Mouse (Mus musculus) CH12.LX (cell line): ENCODE data around the gene Egf. TPM values are rescaled to one million over a fixed set of nuclear protein-coding genes. Genes with fewer than 3 reads are reported as not detected.

Experiments
- DNase-seq: peaks from one replicate; pipeline ENCODE4 v3.0.0-alpha.2; 2013; ENCODE audit errors: extremely low read depth
- H3K27ac ChIP-seq: 2 replicates; pipeline ENCODE4 v1.5.1; 2012; ENCODE audit warnings: low read depth, mild to moderate bottlenecking, control low read depth, moderate library complexity; ENCODE audit not compliant: insufficient read depth
- H3K27me3 ChIP-seq: replicated peaks from 2 replicates; pipeline ENCODE3; 2012; ENCODE audit warnings: inconsistent platforms
- H3K36me3 ChIP-seq, 2 experiments: replicated peaks in 1 of 2; 2 replicates each; pipeline versions ENCODE3 to v1.6.1; 2012; ENCODE audit warnings: inconsistent platforms in 1 of 2, low read length in 1 of 2, mild to moderate bottlenecking in 1 of 2, mixed read lengths in 1 of 2, moderate library complexity in 1 of 2; ENCODE audit not compliant: control insufficient read depth in 1 of 2, insufficient read depth in 1 of 2
- H3K4me1 ChIP-seq, 2 experiments: 2 replicates each; pipeline ENCODE4 v1.6.1; 2012; ENCODE audit warnings: inconsistent platforms in 1 of 2, moderate library complexity in 1 of 2; ENCODE audit not compliant: insufficient read depth in 2 of 2, control insufficient read depth in 1 of 2
- H3K4me2 ChIP-seq: 2 replicates; pipeline ENCODE4 v1.6.1; 2012; ENCODE audit warnings: low read depth, mild to moderate bottlenecking, control low read depth; ENCODE audit not compliant: poor library complexity, insufficient read depth, severe bottlenecking
- H3K4me3 ChIP-seq, 3 experiments: fragments of 150-350 bp in 1 of 3; sonication (generic) in 1 of 3; replicated peaks in 1 of 3; 2 replicates each; pipeline versions ENCODE3 to v1.5.1; 2011 to 2012; ENCODE audit warnings: low read depth in 2 of 3, low read length in 2 of 3, mild to moderate bottlenecking in 2 of 3, moderate library complexity in 2 of 3, control low read depth in 1 of 3, improper control_type of control experiment in 1 of 3, inconsistent platforms in 1 of 3, mixed read lengths in 1 of 3; ENCODE audit not compliant: poor library complexity in 1 of 3
- H3K79me2 ChIP-seq: replicated peaks from 2 replicates; pipeline ENCODE4 v1.6.1; 2012; ENCODE audit warnings: mild to moderate bottlenecking, moderate library complexity; ENCODE audit not compliant: control insufficient read depth, poor library complexity, insufficient read depth, severe bottlenecking; ENCODE audit errors: extremely low read depth
- H3K9ac ChIP-seq: 2 replicates; pipeline ENCODE4 v1.6.1; 2012; ENCODE audit warnings: low read depth, mild to moderate bottlenecking, control low read depth, moderate library complexity; ENCODE audit not compliant: insufficient read depth
- H3K9me3 ChIP-seq: replicated peaks from 2 replicates; pipeline ENCODE3; 2012; ENCODE audit warnings: low read length, inconsistent platforms, mixed read lengths
- BHLHE40 ChIP-seq: IDR thresholded peaks from 2 replicates; pipeline ENCODE4 v1.6.1; 2011; ENCODE audit warnings: mild to moderate bottlenecking, low read depth, low read length, improper control_type of control experiment
- E2F4 ChIP-seq: IDR thresholded peaks from 2 replicates; pipeline ENCODE4 v1.6.1; 2011; ENCODE audit warnings: low read depth, low read length, improper control_type of control experiment; ENCODE audit not compliant: insufficient replicate concordance
- GABPA ChIP-seq: IDR thresholded peaks from 2 replicates; pipeline ENCODE4 v1.6.1; 2012; ENCODE audit warnings: low read depth, low read length, improper control_type of control experiment, inconsistent platforms; ENCODE audit not compliant: insufficient replicate concordance
- HCFC1 ChIP-seq: IDR thresholded peaks from 2 replicates; pipeline ENCODE4 v1.6.1; 2012; ENCODE audit warnings: low read depth, mild to moderate bottlenecking, inconsistent platforms, low read length, improper control_type of control experiment
- JUN ChIP-seq: IDR thresholded peaks from 2 replicates; pipeline ENCODE4 v1.6.1; 2011; ENCODE audit warnings: low read depth, mild to moderate bottlenecking, low read length, improper control_type of control experiment, moderate library complexity; ENCODE audit not compliant: insufficient read depth
- JUND ChIP-seq: conservative IDR thresholded peaks from 2 replicates; pipeline ENCODE4 v1.6.1; 2011; ENCODE audit warnings: low read depth, low read length, improper control_type of control experiment
- MAX ChIP-seq: IDR thresholded peaks from 2 replicates; pipeline ENCODE4 v1.6.1; 2011; ENCODE audit warnings: low read length, improper control_type of control experiment
- MAZ ChIP-seq: IDR thresholded peaks from 2 replicates; pipeline ENCODE4 v1.6.1; 2012; ENCODE audit warnings: low read depth, mild to moderate bottlenecking, inconsistent platforms, low read length, improper control_type of control experiment, moderate library complexity
- MEF2A ChIP-seq: IDR thresholded peaks from 2 replicates; pipeline ENCODE4 v1.6.1; 2014; ENCODE audit warnings: low read depth, mild to moderate bottlenecking, inconsistent platforms, low read length, improper control_type of control experiment, borderline replicate concordance
- MXI1 ChIP-seq: IDR thresholded peaks from 2 replicates; pipeline ENCODE4 v1.6.1; 2011; ENCODE audit warnings: mild to moderate bottlenecking, low read depth, low read length, improper control_type of control experiment
- NELFE ChIP-seq: IDR thresholded peaks from 2 replicates; pipeline ENCODE4 v1.6.1; 2011; ENCODE audit warnings: low read depth, low read length, improper control_type of control experiment
- NRF1 ChIP-seq: IDR thresholded peaks from 2 replicates; pipeline ENCODE4 v1.6.1; 2014; ENCODE audit warnings: low read depth, mild to moderate bottlenecking, inconsistent platforms, low read length, improper control_type of control experiment, moderate library complexity
- PAX5 ChIP-seq: IDR thresholded peaks from 2 replicates; pipeline ENCODE4 v1.6.1; 2012; ENCODE audit warnings: low read length, inconsistent platforms, mixed read lengths
- POLR2A ChIP-seq: IDR thresholded peaks from 2 replicates; pipeline ENCODE4 v1.6.1; 2011; ENCODE audit warnings: low read depth, mild to moderate bottlenecking, improper control_type of control experiment, low read length
- RCOR1 ChIP-seq: conservative IDR thresholded peaks from 2 replicates; pipeline ENCODE4 v1.6.1; 2012; ENCODE audit warnings: low read depth, mild to moderate bottlenecking, inconsistent platforms, low read length, improper control_type of control experiment
- SMC3 ChIP-seq: IDR thresholded peaks from 2 replicates; pipeline ENCODE4 v1.6.1; 2011; ENCODE audit warnings: low read depth, low read length, improper control_type of control experiment
- UBTF ChIP-seq: IDR thresholded peaks from 2 replicates; pipeline ENCODE4 v1.6.1; 2012; ENCODE audit warnings: low read depth, mild to moderate bottlenecking, inconsistent platforms, low read length, improper control_type of control experiment, moderate library complexity
- ZC3H11A ChIP-seq: IDR thresholded peaks from 2 replicates; pipeline ENCODE4 v1.6.1; 2012; ENCODE audit warnings: low read depth, mild to moderate bottlenecking, inconsistent platforms, low read length, improper control_type of control experiment
- ZKSCAN1 ChIP-seq: IDR thresholded peaks from 2 replicates; pipeline ENCODE4 v1.6.1; 2012; ENCODE audit warnings: low read depth, inconsistent platforms, low read length, improper control_type of control experiment, borderline replicate concordance
- ZMIZ1 ChIP-seq: IDR thresholded peaks from 2 replicates; pipeline ENCODE4 v1.6.1; 2012; ENCODE audit warnings: low read depth, mild to moderate bottlenecking, inconsistent platforms, low read length, improper control_type of control experiment
- dilution Hi-C: fragments of 300-500 bp; cut with MboI; formaldehyde crosslinking; loops from 2 replicates; pipeline ENCODE4 v1.14.3; 2020; ENCODE audit warnings: low sequenced_read_pairs; ENCODE audit not compliant: extremely low pct_unique_long_range_greater_than_20kb, extremely low pct_ligation_motif_present
- in situ Hi-C: fragments of 300-500 bp; cut with MboI; formaldehyde crosslinking; loops from 3 replicates; pipeline ENCODE4 v1.14.3; 2019; ENCODE audit warnings: low sequenced_read_pairs, low pct_ligation_motif_present, low pct_unique_long_range_greater_than_20kb, mixed read lengths
- polyA plus RNA-seq: library from polyadenylated mRNA; unstranded; fragments of >175 nt; gene quantifications from 2 replicates; pipeline ENCODE4 v1.2.1, GENCODE M21; 2012; ENCODE audit warnings: low read depth; ENCODE audit not compliant: insufficient read length
- total RNA-seq, 2 experiments: library from RNA; depleted of rRNA; stranded (reverse); fragments of 300-350 nt in 1 of 2; fragments of >200 nt in 1 of 2; gene quantifications; 2 replicates each; pipeline ENCODE4 v1.2.3; 2012 to 2014

Gene Egf
- total and polyA plus RNA-seq, 3 experiments: 2.3 to 4.1 (median 3.9) TPM

GRCm38 (mm10) chr3:129681841-129682240 is 73.3 kb downstream of the Egf start:
- H3K79me2 ChIP-seq: no peaks in the 10 kb centered on the region
- dilution Hi-C loops: no loop called here
- H3K4me3 ChIP-seq: no peak overlapping the region
- no peak overlapping the region for H3K4me2 ChIP-seq
- H3K27me3 ChIP-seq: no peaks in the 10 kb centered on the region
- H3K27ac ChIP-seq: no peak overlapping the region
- no peak for DNase-seq
- in situ Hi-C loops: loop anchor here (10.0 to 25.0 kb wide), 2 partner anchors 245 to 377 kb away; no protein-coding TSS in a partner anchor
- no peaks in the 10 kb centered on the region for H3K9me3 ChIP-seq
- peaks cover 3 to 69% of the 10 kb centered on the region in 2 experiments for H3K36me3 ChIP-seq
- H3K9ac ChIP-seq: no peak overlapping the region
- TF ChIP-seq PAX5 (no peak), E2F4 (no peak), JUN (no peak), GABPA (no peak), NELFE (no peak), NRF1 (no peak), ZC3H11A (no peak), BHLHE40 (no peak), JUND (no peak), HCFC1 (no peak), POLR2A (no peak), SMC3 (no peak), MXI1 (no peak), ZMIZ1 (no peak), MAZ (no peak), MAX (no peak)
- H3K4me1 ChIP-seq: no peaks in the 10 kb centered on the region

DNA sequence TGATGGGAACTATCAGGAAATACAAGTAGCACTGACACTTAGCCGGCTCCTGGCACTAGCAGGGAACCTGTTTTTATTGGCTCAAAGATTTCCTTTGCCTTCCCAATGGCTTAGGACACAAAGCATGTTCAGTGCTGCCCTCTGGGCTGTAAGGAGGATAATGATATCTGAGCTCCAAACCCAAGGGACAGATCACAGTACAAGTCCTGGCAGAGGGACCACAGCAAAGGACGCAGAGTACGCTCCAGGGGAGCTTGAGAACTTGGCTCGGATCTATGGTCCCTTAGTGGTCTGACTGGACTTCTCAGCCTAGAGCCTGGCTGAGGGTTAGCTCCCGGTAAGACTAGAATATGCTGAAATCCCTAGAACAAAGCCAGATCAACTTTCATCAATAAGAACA is 74.9 kb downstream of the Egf start:
- dilution Hi-C loops: no loop called here
- DNase-seq: no peak
- TF ChIP-seq BHLHE40 (no peak), UBTF (no peak), RCOR1 (no peak), MAX (no peak), JUND (no peak), MEF2A (no peak), GABPA (no peak), ZKSCAN1 (no peak)
- TF ChIP-seq, all 38 proteins: peak for 0

More for the DNA sequence above, 74.9 kb downstream of the Egf start:
- Histone ChIP-seq H3K9me3 (no peaks in the 10 kb centered on the region), H3K27me3 (no peaks in the 10 kb centered on the region), H3K4me2 (no peak overlapping the region), H3K4me3 (no peak overlapping the region), H3K36me3 (peaks cover 3 to 60% of the 10 kb centered on the region in 2 experiments), H3K79me2 (no peaks in the 10 kb centered on the region), H3K9ac (no peak overlapping the region), H3K27ac (no peak overlapping the region), H3K4me1 (no peaks in the 10 kb centered on the region)
- in situ Hi-C loops: loop anchor here (10.0 to 25.0 kb wide), 2 partner anchors 243 to 375 kb away; no protein-coding TSS in a partner anchor
